Mouse (Mus musculus) megakaryocyte, embryonic 14.5 days (primary cell): ENCODE measurements around the gene Usp29.

Experiments
- FLI1 ChIP-seq: IDR thresholded peaks from 2 replicates; pipeline ENCODE4 v1.6.1; 2012; ENCODE audit warnings: low read length, inconsistent platforms, mixed read lengths
- GATA1 ChIP-seq: IDR thresholded peaks from 3 replicates; pipeline ENCODE4 v1.6.1; 2012; ENCODE audit warnings: mixed read lengths, low read length, inconsistent platforms, borderline replicate concordance

- TF ChIP-seq GATA1 (no peak), FLI1 (no peak)
Observed at GRCm38 (mm10) chr7:6855613-6856405, 125.4 kb downstream of the Usp29 start.
